Mouse (Mus musculus): ENCODE data around the gene Med16.
"Not testable (repeated sequence)": the region's sequence is repeated elsewhere in the genome, so short reads cannot be mapped to it uniquely, and the experiment has no call there.

Med16 gene

DNA sequence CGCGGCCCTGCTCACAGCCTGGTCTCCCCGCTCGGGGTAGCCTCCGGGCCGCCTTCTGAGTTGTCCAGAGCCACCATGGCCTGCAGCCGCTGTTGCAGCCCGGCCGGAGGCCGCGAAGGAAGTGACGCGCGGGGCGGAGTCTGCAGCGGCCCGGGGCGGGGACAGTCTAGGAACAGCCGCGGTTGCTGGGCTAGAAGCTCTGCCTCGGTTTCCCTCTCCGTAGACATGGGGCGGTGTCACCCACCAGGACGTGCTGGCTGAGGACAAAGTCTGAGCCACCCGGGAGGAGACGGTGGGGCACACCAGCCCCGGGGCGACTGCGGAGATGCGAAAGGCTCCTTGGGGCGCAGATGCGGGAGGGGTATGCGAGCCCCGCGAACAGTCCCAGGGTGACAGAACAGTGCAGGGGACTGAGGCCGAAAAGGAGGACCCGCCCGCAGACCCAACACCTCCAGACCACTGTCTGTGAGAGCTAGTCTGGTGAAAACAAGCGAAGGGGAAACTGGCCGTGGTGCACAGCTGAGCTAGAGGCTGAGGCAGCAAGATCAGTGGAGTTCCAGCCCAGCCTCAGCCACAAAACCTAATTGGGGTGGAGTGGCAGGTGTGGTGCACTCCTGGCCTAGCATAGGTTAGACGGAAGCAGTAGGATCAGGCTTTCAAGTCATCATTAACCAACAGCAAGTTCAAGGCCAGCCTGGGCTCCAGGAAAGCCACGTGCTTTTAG lies 8.2 kb upstream of the Med16 start, which contains the start of gene Kiss1r:
Kiss1r (plus strand) TSS at position 164 of the 724 bp plus-strand sequence.
- peak; percentile 91 for DNase-seq

DNA sequence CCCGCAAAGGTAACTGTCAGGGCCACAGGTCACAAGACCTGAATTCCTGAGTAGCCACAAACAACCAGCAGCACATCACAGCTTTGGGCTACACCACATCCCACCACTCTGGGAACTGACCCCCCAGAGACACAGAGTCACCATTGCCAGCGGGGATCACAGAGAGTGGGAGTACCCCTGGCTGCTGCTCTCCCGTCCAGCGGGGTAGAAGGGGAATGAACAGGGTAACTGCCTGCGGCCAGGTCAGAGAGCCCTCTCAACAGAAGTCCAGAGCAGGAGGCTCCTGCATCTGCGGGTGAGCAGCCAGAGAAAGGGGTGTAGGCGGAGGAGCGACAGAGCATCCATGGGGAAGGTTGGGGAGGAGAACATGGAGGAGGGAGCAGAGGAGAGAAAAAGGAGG lies 7.4 kb upstream of the Med16 start:
- DNase-seq = no peak

- DNase-seq = no peak
These were observed 6.3 kb upstream of the Med16 start for GRCm38 (mm10) chr10:79914948-79915596.

DNA sequence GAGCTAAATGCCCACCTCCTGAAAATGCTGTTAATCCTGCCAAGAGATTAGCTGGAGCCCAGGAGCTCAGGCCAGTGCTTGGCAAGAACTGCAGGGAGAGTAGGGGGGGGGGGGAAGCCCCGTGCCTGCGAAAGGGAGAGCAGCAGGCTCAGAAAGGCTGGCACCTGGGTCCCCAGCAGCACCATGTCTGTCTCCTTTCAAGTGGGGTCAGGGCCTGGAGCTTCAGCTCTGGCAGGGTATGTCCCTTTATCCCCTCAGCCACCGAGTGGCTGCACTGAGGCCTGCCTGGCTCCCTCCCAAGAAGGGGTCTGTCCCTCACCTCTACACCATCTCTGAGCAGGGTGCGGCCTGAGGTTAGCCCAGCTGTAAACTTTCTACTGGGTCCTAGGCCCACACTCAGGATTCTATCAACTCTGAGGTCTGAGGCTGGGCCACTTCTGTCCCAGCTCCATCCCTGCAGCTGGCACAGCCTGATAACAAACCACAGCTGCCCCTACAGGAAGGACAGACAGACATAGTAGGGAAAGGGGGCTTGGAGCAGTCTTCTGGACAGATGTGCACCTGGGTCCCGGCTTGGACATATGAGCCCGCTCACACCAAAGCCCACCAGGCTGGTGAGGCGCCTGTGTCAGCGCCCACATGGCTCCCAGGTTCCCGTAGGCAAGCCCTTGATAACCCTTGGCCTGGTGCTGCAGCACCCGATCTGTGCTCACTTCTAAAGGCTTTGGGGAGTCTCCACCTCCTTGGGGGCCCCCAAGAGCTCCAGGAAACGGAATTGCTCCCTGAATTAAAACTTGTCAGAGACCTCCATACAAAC lies 5.6 kb upstream of the Med16 start:
- DNase-seq = no peak

DNA sequence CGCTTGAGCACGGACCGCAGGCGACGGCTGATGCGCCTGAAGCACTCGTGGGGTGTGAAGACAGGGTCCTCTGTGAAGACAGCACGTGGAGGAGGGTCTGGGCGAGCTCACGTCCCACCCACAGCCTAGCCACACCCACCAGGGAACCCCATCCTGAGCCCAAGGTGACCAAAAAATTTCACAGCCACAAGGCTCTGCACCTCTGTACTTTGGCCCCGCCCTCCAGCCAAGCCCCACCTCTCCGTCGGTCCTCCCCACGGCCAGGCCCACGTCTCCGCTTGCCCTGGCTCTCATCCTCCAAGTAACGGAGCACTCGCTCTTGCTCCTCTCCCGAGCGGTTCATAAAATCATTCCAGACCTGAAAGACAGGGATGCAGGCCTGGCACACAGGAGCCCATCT lies 3.7 kb upstream of the Med16 start:
- no peak for DNase-seq

GRCm38 (mm10) chr10:79910556-79910955 lies 1.8 kb upstream of the Med16 start, which contains the start of gene Gm26602:
Gene Gm26602, plus strand, starts transcription at chr10:79910856.
- no peak for DNase-seq

DNA sequence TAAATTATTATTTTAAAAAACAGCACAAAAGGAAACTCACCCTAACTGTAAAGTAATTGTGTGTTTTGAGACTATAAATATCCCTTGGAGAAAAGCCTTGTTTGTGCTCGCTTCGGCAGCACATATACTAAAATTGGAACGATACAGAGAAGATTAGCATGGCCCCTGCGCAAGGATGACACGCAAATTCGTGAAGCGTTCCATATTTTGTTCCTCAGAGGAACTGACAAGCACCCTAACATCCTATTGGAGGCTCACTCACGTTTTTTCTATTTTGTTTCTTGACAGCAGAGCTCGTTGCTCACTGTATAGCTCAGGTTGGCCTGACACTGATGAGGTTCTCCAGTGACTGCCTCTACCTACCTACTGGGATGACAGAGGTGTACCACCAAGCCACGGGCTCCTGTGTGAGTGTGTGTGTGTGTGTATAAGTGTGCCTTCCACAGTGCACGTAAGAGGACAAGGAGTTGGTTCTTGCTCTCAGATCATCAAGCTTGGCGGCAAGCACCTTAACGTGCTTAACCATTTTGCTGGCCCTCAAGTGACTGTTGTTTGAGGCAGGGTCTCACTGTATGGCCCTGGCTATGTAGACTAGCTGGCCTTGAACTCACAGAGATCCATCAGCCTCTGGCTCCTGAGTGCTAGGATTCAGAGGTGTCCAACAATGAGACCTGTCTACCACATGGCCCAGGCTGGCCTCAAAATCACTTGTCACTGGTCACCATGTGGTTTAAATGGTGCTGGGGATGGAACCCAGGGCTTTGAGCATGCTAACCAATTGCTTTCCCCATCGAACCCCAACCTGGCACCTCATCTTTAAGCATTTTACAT lies 584 bp upstream of the Med16 start:
- peak; percentile 31 for DNase-seq

- DNase-seq = no peak
These were observed 1.3 kb downstream of the Med16 start for GRCm38 (mm10) chr10:79907415-79907814.

DNA sequence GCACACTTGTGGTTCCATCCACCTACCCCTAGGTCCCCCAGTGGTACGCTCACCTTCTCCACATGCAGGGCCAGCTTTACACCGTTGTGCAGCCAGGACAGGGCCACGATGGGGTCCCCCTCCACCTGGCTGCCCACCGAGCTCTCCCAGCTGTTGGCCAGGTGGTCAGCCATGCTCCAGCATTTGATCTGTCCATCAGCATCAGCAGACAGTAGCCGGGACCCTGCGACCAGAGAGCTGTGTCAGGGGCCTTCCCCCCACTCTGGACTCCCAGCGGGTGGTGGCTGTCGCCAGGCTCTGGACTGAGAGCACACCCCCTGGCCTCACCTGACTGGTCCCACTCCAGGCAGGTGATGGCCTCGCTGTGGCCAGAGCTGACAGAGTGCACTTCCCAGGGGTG lies 2.0 kb downstream of the Med16 start:
- no peak for DNase-seq

GRCm38 (mm10) chr10:79900951-79901410 lies 7.7 kb downstream of the Med16 start:
- no peak for DNase-seq

DNA sequence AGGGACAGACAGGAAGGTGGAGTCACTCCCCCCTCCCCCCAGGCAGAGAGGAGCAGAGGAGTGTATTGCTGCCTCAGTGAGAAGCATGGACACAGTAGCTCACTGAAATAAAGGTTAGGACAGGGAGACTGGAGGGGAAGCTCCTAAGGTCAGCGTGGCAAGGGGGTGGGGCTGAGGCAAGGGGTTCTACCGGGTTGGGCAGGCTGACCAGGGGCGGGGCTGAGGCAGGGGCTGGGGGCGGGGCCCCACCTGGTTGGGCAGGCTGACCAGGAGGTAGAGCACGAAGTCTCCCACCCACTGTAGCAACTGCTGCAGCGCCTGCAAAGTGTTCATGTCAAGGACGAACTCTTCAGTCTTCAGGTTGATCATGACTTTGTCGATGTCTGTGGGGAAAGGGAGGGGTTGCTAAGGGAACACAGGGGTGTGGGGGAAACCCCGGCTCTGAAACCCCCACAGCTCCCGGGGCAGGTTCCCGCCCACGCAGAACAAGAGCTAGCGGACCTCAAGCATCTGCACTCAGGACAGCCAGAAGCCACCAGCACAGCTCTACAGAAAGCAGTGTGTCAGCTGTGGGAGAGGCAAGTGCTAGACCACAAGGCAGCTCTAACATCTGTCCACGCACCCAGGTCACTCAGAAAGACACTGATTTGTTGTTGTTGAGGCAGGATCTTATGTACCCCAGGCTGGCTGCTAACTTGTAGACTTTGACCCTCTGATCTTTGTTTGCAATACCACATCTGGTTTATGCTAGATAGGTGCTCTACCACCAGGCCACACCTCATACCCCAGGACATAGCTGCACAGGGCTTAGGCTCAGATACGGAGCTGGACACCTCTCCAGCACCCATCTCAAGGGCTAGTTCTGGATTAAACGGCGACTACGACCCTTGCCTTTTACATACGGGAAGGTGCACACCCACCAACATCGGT lies 11.1 kb downstream of the Med16 start:
- DNase-seq = no peak

GRCm38 (mm10) chr10:79896814-79897213 lies 11.9 kb downstream of the Med16 start:
- DNase-seq = no peak

DNA sequence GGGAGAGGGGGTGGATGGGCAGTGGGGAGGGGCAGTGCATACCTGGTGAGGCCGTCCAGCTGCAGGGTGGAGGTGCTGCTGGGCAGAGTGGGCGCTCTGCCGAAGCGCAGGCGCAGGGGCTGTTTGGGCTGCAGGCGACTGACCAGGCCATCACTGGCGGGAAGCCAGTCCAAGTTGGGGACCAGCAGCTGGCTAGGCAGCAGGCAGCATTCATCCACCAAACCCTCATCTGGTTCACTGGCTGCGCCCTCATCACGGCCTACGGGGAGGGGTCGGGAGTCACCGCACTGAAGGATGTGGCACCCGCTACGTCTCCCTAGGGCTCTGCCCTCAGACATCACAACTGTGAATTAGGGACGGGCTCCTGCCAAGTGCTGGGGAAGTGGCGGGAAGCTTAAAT lies 12.4 kb downstream of the Med16 start:
- no peak for DNase-seq

DNA sequence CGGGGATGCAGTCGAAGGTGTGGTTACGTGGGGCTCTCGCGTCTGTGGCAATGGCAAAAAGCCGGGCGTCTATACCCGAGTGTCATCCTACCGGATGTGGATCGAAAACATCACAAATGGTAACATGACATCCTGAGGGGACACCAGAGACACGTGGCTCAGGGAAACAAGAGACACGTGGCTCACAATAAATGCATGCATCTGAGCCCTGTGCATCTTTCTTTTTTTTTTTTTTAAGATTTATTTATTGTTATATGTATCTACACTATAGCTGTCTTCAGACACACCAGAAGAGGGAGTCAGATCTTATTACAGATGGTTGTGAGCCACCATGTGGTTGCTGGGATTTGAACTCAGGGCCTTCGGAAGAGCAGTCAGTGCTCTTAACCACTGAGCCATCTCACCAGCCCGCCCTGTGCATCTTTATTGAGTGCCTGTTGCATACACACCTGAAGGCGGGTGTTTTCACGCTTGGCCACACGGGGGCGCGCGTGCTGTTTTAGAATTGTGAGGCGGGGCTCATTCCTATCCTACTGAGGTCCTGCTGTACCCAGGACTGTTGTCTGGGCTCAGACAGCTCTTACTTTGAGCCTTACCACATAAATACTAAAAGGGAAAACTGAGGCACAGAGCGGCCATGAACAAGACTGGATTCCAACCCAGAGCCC lies 16.1 kb downstream of the Med16 start:
- DNase-seq = peak; percentile 89

- no peak for DNase-seq
These were observed 18.1 kb downstream of the Med16 start, which contains the start of gene Cfd for GRCm38 (mm10) chr10:79890670-79891069. Gene Cfd, plus strand, starts transcription at chr10:79890853.

- no peak for DNase-seq
These were observed 19.3 kb downstream of the Med16 start for GRCm38 (mm10) chr10:79889386-79889785.

GRCm38 (mm10) chr10:79886611-79887010 lies 22.1 kb downstream of the Med16 start:
- no peak for DNase-seq

GRCm38 (mm10) chr10:79886054-79886453 lies 22.7 kb downstream of the Med16 start, which contains the start of gene Elane:
Gene Elane, plus strand, starts transcription at chr10:79886247.
- no peak for DNase-seq

DNA sequence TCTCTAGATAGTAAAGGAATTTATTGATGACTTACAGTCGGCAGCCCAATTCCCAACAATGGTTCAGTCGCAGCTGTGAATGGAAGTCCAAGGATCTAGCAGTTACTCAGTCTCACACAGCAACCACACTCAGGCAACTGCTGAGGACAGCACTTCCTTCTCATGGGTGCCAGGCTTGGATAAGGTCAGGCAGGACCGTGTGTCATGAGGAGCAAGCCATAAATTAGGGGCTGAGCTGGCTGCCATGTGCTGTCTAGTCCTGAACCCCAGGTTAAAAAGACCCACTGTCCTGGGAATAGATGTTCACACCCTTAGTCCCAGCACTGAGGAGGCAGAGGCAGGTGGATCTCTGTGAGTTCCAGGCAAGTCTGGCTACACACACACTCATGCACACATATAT lies 23.8 kb downstream of the Med16 start:
- DNase-seq = not testable (repeated sequence)

GRCm38 (mm10) chr10:79884446-79884845 lies 24.3 kb downstream of the Med16 start:
- DNase-seq = no peak

Data from thymus, postnatal 14 days (tissue).